Mouse (Mus musculus): ENCODE measurements around the gene Olfr1220.

Olfr1220 gene

DNA sequence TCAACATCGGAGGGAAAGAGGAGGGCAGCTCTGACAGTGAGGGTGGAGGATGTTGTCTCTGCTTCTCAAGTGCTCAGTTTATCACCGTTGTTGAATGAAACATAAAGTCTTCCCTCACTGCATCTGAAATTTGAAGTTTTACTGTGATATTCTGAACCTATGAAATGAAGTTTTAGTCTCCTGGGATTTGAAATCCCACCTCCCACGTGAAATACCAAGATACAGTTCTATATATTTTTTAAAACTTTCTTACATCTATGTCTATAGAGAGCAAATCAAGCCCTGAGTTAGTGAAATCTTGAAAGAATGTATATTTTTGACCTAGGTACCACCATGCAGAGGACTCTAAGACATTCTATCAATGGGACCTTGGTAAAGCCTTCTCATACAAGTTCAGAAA, at the start of gene Olfr1220:
Gene Olfr1220 (minus strand): TSS at position 101 of the 400 bp plus-strand sequence.
- DNase-seq (ENCODE audit: low spot score): no peak

GRCm38 (mm10) chr2:89151460-89151859, 44.8 kb upstream of the Olfr1220 start, which contains the start of gene Olfr1223:
Gene Olfr1223, minus strand, starts transcription at chr2:89151560.
- DNase-seq (ENCODE audit: low spot score): no peak

- DNase-seq (ENCODE audit: low spot score): no peak
Observed at GRCm38 (mm10) chr2:89132954-89133353, 26.3 kb upstream of the Olfr1220 start, which contains the start of gene Olfr1222. Gene Olfr1222, minus strand, starts transcription at chr2:89133054.

DNA sequence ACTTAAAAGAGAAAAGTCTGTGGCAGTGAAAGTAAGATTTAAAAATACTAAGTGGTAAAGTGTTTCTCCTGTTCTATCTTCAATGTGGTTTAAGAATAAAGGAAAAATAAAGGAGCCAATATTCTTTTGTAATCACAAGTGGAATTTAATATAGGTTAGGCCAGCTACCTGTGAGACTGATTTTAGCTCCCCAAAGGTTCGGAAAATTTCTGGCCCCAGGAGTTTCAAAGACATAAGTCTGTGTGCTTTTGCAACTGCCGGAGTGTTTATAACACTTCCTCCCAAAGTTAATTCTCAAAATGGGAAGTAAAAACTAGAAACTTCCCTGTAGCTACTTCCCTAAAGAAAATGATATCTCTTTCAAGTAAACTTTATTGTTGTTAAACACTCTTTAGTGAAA, 10.5 kb upstream of the Olfr1220 start, which contains the start of gene Olfr1221:
Gene Olfr1221 (minus strand): TSS at position 101 of the 400 bp plus-strand sequence.
- no peak for DNase-seq (ENCODE audit: low spot score)

GRCm38 (mm10) chr2:89105651-89106050, 984 bp downstream of the Olfr1220 start:
- DNase-seq (ENCODE audit: low spot score): no peak

DNA sequence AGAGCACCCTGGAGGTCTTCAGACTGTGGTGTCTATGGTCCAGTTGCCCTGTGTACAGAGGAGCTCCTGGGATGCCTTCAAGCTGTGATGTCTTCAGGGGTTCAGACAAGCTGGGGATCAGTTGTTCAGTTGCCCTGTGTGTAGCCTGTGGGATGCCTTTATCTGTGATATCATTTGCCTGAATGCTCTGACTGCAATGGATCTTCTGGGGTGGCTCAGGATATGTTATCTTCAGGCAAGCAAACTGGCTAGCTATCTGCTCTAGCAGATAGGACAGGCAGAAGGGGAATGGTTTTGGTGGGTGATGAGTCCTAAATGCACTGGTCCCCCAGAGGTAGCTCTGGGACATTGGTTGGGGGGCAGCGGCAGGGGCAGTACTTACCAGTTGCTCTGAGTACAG, 12.8 kb downstream of the Olfr1220 start:
- no peak for DNase-seq (ENCODE audit: low spot score)

DNA sequence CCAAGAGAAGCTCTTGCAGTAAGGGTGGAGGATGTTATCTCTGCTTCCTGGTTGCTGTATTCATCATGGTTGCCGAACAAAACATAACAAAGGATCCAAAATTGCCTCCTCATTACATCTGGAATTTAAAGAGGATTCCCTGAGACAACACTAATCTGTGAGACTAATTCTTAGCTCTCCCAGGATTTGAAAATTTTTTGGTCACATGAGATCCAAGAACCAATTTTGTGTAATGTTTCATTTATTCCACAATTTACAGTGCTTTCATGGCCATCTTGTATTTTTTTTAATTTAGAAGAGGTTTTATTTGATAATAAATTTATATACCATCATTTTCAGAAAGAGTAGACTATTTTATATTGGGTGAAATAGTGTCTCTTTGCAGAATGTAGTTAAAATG, 23.2 kb downstream of the Olfr1220 start, which contains the start of gene Olfr1219:
Gene Olfr1219 (minus strand): TSS at position 101 of the 400 bp plus-strand sequence.
- DNase-seq (ENCODE audit: low spot score): no peak

DNA sequence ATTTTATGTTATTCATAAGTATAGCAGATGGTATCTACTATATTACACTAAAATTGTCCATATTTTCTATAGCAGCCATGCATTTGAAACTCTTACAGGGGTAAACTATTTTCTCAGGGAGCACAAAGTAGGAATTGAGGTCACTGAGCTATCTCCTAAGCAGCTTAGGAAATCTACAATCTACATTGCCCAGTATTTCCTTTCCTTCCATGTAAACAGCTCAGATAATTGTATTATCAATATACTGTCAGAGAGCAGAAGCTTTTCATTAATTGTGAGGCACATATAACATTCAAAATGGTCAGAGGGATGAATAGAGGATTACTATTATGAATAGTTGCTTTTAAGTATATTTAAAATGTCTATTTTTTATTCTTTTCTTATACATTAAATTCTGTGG, 25.1 kb downstream of the Olfr1220 start:
- DNase-seq (ENCODE audit: low spot score): no peak

DNA sequence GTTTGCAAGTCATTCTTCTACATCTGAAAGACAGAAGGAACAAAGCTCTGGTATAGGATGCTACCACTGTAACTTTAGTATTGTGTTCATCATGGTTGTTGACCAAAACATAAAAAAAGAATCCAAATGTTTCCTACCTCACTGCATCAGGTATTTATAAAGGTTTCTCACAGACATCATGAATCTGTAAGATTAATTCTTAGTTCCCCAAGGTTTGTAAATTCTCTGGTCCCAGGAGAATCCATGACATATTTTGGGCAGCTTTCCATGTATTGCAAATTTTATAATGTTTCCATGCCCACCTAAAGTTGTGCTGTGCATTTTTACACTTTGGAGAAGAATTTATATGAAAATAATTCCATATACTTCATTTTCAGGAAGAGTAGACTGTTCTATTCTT, 45.5 kb downstream of the Olfr1220 start, which contains the start of gene Olfr1218:
Gene Olfr1218 (minus strand): TSS at position 101 of the 400 bp plus-strand sequence.
- no peak for DNase-seq (ENCODE audit: low spot score)
